Mouse (Mus musculus): ENCODE results near the gene Pla2g4f.

The Pla2g4f gene

GRCm38 (mm10) chr2:120279961-120280360, 34.0 kb downstream of the Pla2g4f start:
- DNase-seq (ENCODE audit: low read depth, low spot score): peak; percentile 49

- DNase-seq (ENCODE audit: low read depth, low spot score): no peak
Measured at GRCm38 (mm10) chr2:120276951-120277350, 37.0 kb downstream of the Pla2g4f start.

GRCm38 (mm10) chr2:120268635-120269034, 45.3 kb downstream of the Pla2g4f start:
- no peak for DNase-seq (ENCODE audit: low read depth, low spot score)

- no peak for DNase-seq (ENCODE audit: low read depth, low spot score)
Measured at GRCm38 (mm10) chr2:120265523-120265922, 48.4 kb downstream of the Pla2g4f start.

DNA sequence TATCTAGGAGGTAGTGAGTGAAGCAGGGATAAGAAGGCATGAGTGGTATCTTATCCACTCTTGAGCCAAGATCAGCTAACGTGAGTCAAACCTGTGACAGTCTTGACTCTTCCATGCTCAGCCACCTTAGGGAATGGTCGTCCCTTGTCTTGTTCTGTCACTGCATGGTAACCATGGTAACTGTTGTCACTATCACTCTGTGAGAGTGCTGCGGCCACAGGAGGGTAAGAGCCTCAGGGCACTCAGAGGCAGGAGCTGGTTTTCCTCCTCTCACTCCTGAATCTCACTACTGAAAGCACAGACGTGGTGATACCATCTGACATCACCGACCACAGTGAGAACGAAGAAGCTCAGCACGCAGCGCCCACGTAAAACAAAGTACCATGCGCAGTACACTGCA, 49.1 kb downstream of the Pla2g4f start:
- no peak for DNase-seq (ENCODE audit: low read depth, low spot score)

DNA sequence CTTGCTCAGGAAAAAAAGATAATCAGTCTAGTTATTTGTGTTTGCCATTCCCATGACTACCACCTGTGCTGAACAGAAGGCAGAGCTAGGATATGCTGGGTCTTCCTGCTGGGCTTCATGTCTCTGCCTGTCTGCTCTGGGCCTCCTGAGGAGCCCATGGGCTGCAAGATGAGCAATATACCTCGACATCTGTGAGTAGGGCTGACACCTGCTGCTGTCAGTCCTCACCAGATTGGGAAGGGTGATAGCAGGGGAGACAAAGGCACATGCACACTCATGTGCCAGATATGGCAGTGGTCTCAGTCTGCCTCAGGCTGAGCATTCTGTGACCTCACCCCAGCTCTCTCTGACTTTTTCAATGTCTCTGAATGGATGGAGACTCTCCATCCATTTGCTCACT, 51.1 kb downstream of the Pla2g4f start:
- no peak for DNase-seq (ENCODE audit: low read depth, low spot score)

DNA sequence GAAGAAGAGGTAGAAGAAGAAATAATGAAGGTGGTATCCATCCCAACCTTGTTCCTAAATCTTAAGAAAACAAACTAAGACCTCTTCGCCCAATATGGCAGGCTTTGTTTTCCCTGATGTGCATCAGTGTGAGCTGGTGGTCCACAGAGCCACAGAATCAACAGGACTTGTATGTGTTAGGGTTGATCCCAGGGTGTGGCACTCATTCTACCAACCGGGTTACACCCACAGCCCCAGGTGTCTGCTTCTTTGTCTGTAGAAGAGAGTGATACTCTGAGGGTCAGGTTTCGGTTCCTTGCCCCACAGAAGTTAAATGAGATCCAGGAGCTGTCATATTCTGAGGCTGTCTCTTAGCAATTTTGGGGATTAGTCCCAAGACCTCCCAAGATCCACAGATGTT, 52.6 kb downstream of the Pla2g4f start:
- DNase-seq (ENCODE audit: low read depth, low spot score): no peak

- no peak for DNase-seq (ENCODE audit: low read depth, low spot score)
Measured at GRCm38 (mm10) chr2:120256259-120256658, 57.7 kb downstream of the Pla2g4f start.

DNA sequence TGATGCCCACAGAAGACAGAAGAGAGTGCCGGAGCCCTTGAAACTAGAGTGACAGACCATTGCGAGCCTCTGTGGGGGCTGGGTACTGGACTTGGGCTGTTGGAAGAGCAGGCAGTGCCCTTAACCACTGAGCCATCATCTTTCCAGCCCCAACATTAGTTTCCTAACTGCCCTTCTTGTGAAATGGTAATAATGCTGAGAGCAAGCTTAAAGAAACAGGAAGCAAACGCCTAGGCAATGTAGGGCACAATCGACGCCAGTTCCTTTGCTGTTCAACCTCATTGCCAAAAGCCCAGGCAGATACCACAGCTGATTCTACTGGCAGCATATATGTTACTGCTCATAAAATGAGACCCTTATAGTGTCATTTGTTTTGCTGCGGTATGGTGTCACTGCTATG, 61.3 kb downstream of the Pla2g4f start:
- DNase-seq (ENCODE audit: low read depth, low spot score): no peak

Measured in retina, postnatal 7 days (tissue).